Mouse (Mus musculus) CH12.LX (cell line): Measurements from ENCODE around the gene Cytl1.

Source experiments
- CTCF ChIP-seq, 2 experiments: IDR thresholded peaks in 1 of 2; conservative IDR thresholded peaks in 1 of 2; 2 replicates each; pipeline ENCODE4 v1.5.1; 2011 to 2012; ENCODE audit warnings: low read depth in 2 of 2, low read length in 2 of 2, improper control_type of control experiment in 1 of 2, inconsistent platforms in 1 of 2, mild to moderate bottlenecking in 1 of 2, moderate library complexity in 1 of 2
- E2F4 ChIP-seq: IDR thresholded peaks from 2 replicates; pipeline ENCODE4 v1.6.1; 2011; ENCODE audit warnings: low read depth, low read length, improper control_type of control experiment; ENCODE audit not compliant: insufficient replicate concordance
- ELF1 ChIP-seq: IDR thresholded peaks from 2 replicates; pipeline ENCODE4 v1.6.1; 2014; ENCODE audit warnings: low read depth, mild to moderate bottlenecking, inconsistent platforms, low read length, improper control_type of control experiment
- EP300 ChIP-seq: IDR thresholded peaks from 2 replicates; pipeline ENCODE4 v1.6.1; 2011; ENCODE audit warnings: low read length, improper control_type of control experiment
- HCFC1 ChIP-seq: IDR thresholded peaks from 2 replicates; pipeline ENCODE4 v1.6.1; 2012; ENCODE audit warnings: low read depth, mild to moderate bottlenecking, inconsistent platforms, low read length, improper control_type of control experiment
- MAZ ChIP-seq: IDR thresholded peaks from 2 replicates; pipeline ENCODE4 v1.6.1; 2012; ENCODE audit warnings: low read depth, mild to moderate bottlenecking, inconsistent platforms, low read length, improper control_type of control experiment, moderate library complexity
- POLR2A ChIP-seq: IDR thresholded peaks from 2 replicates; pipeline ENCODE4 v1.6.1; 2011; ENCODE audit warnings: low read depth, mild to moderate bottlenecking, improper control_type of control experiment, low read length
- SMC3 ChIP-seq: IDR thresholded peaks from 2 replicates; pipeline ENCODE4 v1.6.1; 2011; ENCODE audit warnings: low read depth, low read length, improper control_type of control experiment
- TCF12 ChIP-seq: IDR thresholded peaks from 2 replicates; pipeline ENCODE4 v1.6.1; 2014; ENCODE audit warnings: low read depth, mild to moderate bottlenecking, inconsistent platforms, low read length, improper control_type of control experiment
- UBTF ChIP-seq: IDR thresholded peaks from 2 replicates; pipeline ENCODE4 v1.6.1; 2012; ENCODE audit warnings: low read depth, mild to moderate bottlenecking, inconsistent platforms, low read length, improper control_type of control experiment, moderate library complexity

GRCm38 (mm10) chr5:37717384-37717963 is 17.8 kb upstream of the Cytl1 start:
- TF ChIP-seq EP300 (no peak), HCFC1 (no peak), CTCF (conservative IDR thresholded peaks at IDR 0.05 in 1 of 2, IDR thresholded peaks at IDR 0.05 in 1 of 2; ENCODE audit: low read depth in 2 of 2, low read length in 2 of 2) (peak in 1 of 2 experiments; percentile 42; a peak in 2 of 4 replicates), POLR2A (no peak), ELF1 (no peak), MAZ (no peak), SMC3 (no peak), TCF12 (no peak), UBTF (no peak), E2F4 (no peak)
